Mouse (Mus musculus) CH12.LX (cell line): ENCODE measurements around the gene Zranb2. TPM values are rescaled to one million over a fixed set of nuclear protein-coding genes. Genes with fewer than 3 reads are reported as not detected.

ENCODE experiments used
- DNase-seq: peaks from one replicate; pipeline ENCODE4 v3.0.0-alpha.2; 2013; ENCODE audit errors: extremely low read depth
- H3K27ac ChIP-seq: 2 replicates; pipeline ENCODE4 v1.5.1; 2012; ENCODE audit warnings: low read depth, mild to moderate bottlenecking, control low read depth, moderate library complexity; ENCODE audit not compliant: insufficient read depth
- H3K27me3 ChIP-seq: replicated peaks from 2 replicates; pipeline ENCODE3; 2012; ENCODE audit warnings: inconsistent platforms
- H3K36me3 ChIP-seq, 2 experiments: replicated peaks in 1 of 2; 2 replicates each; pipeline versions ENCODE3 to v1.6.1; 2012; ENCODE audit warnings: inconsistent platforms in 1 of 2, low read length in 1 of 2, mild to moderate bottlenecking in 1 of 2, mixed read lengths in 1 of 2, moderate library complexity in 1 of 2; ENCODE audit not compliant: control insufficient read depth in 1 of 2, insufficient read depth in 1 of 2
- H3K4me1 ChIP-seq, 2 experiments: 2 replicates each; pipeline ENCODE4 v1.6.1; 2012; ENCODE audit warnings: inconsistent platforms in 1 of 2, moderate library complexity in 1 of 2; ENCODE audit not compliant: insufficient read depth in 2 of 2, control insufficient read depth in 1 of 2
- H3K4me2 ChIP-seq: 2 replicates; pipeline ENCODE4 v1.6.1; 2012; ENCODE audit warnings: low read depth, mild to moderate bottlenecking, control low read depth; ENCODE audit not compliant: poor library complexity, insufficient read depth, severe bottlenecking
- H3K4me3 ChIP-seq, 3 experiments: fragments of 150-350 bp in 1 of 3; sonication (generic) in 1 of 3; replicated peaks in 1 of 3; 2 replicates each; pipeline versions ENCODE3 to v1.5.1; 2011 to 2012; ENCODE audit warnings: low read depth in 2 of 3, low read length in 2 of 3, mild to moderate bottlenecking in 2 of 3, moderate library complexity in 2 of 3, control low read depth in 1 of 3, improper control_type of control experiment in 1 of 3, inconsistent platforms in 1 of 3, mixed read lengths in 1 of 3; ENCODE audit not compliant: poor library complexity in 1 of 3
- H3K79me2 ChIP-seq: replicated peaks from 2 replicates; pipeline ENCODE4 v1.6.1; 2012; ENCODE audit warnings: mild to moderate bottlenecking, moderate library complexity; ENCODE audit not compliant: control insufficient read depth, poor library complexity, insufficient read depth, severe bottlenecking; ENCODE audit errors: extremely low read depth
- H3K9ac ChIP-seq: 2 replicates; pipeline ENCODE4 v1.6.1; 2012; ENCODE audit warnings: low read depth, mild to moderate bottlenecking, control low read depth, moderate library complexity; ENCODE audit not compliant: insufficient read depth
- H3K9me3 ChIP-seq: replicated peaks from 2 replicates; pipeline ENCODE3; 2012; ENCODE audit warnings: low read length, inconsistent platforms, mixed read lengths
- BHLHE40 ChIP-seq: IDR thresholded peaks from 2 replicates; pipeline ENCODE4 v1.6.1; 2011; ENCODE audit warnings: mild to moderate bottlenecking, low read depth, low read length, improper control_type of control experiment
- E2F4 ChIP-seq: IDR thresholded peaks from 2 replicates; pipeline ENCODE4 v1.6.1; 2011; ENCODE audit warnings: low read depth, low read length, improper control_type of control experiment; ENCODE audit not compliant: insufficient replicate concordance
- ELF1 ChIP-seq: IDR thresholded peaks from 2 replicates; pipeline ENCODE4 v1.6.1; 2014; ENCODE audit warnings: low read depth, mild to moderate bottlenecking, inconsistent platforms, low read length, improper control_type of control experiment
- EP300 ChIP-seq: IDR thresholded peaks from 2 replicates; pipeline ENCODE4 v1.6.1; 2011; ENCODE audit warnings: low read length, improper control_type of control experiment
- GABPA ChIP-seq: IDR thresholded peaks from 2 replicates; pipeline ENCODE4 v1.6.1; 2012; ENCODE audit warnings: low read depth, low read length, improper control_type of control experiment, inconsistent platforms; ENCODE audit not compliant: insufficient replicate concordance
- HCFC1 ChIP-seq: IDR thresholded peaks from 2 replicates; pipeline ENCODE4 v1.6.1; 2012; ENCODE audit warnings: low read depth, mild to moderate bottlenecking, inconsistent platforms, low read length, improper control_type of control experiment
- IRF4 ChIP-seq: IDR thresholded peaks from 2 replicates; pipeline ENCODE4 v1.6.1; 2014; ENCODE audit warnings: low read depth, mild to moderate bottlenecking, inconsistent platforms, low read length, improper control_type of control experiment
- JUN ChIP-seq: IDR thresholded peaks from 2 replicates; pipeline ENCODE4 v1.6.1; 2011; ENCODE audit warnings: low read depth, mild to moderate bottlenecking, low read length, improper control_type of control experiment, moderate library complexity; ENCODE audit not compliant: insufficient read depth
- JUND ChIP-seq: conservative IDR thresholded peaks from 2 replicates; pipeline ENCODE4 v1.6.1; 2011; ENCODE audit warnings: low read depth, low read length, improper control_type of control experiment
- KAT2A ChIP-seq: IDR thresholded peaks from 2 replicates; pipeline ENCODE4 v1.6.1; 2012; ENCODE audit warnings: low read length, improper control_type of control experiment, inconsistent platforms; ENCODE audit not compliant: insufficient replicate concordance
- MAX ChIP-seq: IDR thresholded peaks from 2 replicates; pipeline ENCODE4 v1.6.1; 2011; ENCODE audit warnings: low read length, improper control_type of control experiment
- MAZ ChIP-seq: IDR thresholded peaks from 2 replicates; pipeline ENCODE4 v1.6.1; 2012; ENCODE audit warnings: low read depth, mild to moderate bottlenecking, inconsistent platforms, low read length, improper control_type of control experiment, moderate library complexity
- MEF2A ChIP-seq: IDR thresholded peaks from 2 replicates; pipeline ENCODE4 v1.6.1; 2014; ENCODE audit warnings: low read depth, mild to moderate bottlenecking, inconsistent platforms, low read length, improper control_type of control experiment, borderline replicate concordance
- MYC ChIP-seq: IDR thresholded peaks from 2 replicates; pipeline ENCODE4 v1.6.1; 2011; ENCODE audit warnings: low read depth, mild to moderate bottlenecking, improper control_type of control experiment, low read length
- NELFE ChIP-seq: IDR thresholded peaks from 2 replicates; pipeline ENCODE4 v1.6.1; 2011; ENCODE audit warnings: low read depth, low read length, improper control_type of control experiment
- POLR2AphosphoS2 ChIP-seq: IDR thresholded peaks from 2 replicates; pipeline ENCODE4 v1.6.1; 2011; ENCODE audit warnings: low read depth, low read length, improper control_type of control experiment
- RAD21 ChIP-seq: IDR thresholded peaks from 2 replicates; pipeline ENCODE4 v1.6.1; 2011; ENCODE audit warnings: low read depth, mild to moderate bottlenecking, low read length, improper control_type of control experiment, moderate library complexity
- RCOR1 ChIP-seq: conservative IDR thresholded peaks from 2 replicates; pipeline ENCODE4 v1.6.1; 2012; ENCODE audit warnings: low read depth, mild to moderate bottlenecking, inconsistent platforms, low read length, improper control_type of control experiment
- TBP ChIP-seq: conservative IDR thresholded peaks from 2 replicates; pipeline ENCODE4 v1.6.1; 2011; ENCODE audit warnings: low read depth, low read length, improper control_type of control experiment
- UBTF ChIP-seq: IDR thresholded peaks from 2 replicates; pipeline ENCODE4 v1.6.1; 2012; ENCODE audit warnings: low read depth, mild to moderate bottlenecking, inconsistent platforms, low read length, improper control_type of control experiment, moderate library complexity
- USF1 ChIP-seq: IDR thresholded peaks from 2 replicates; pipeline ENCODE4 v1.6.1; 2014; ENCODE audit warnings: low read depth, mild to moderate bottlenecking, inconsistent platforms, low read length, improper control_type of control experiment
- USF2 ChIP-seq: conservative IDR thresholded peaks from 2 replicates; pipeline ENCODE4 v1.6.1; 2011; ENCODE audit warnings: low read depth, low read length, improper control_type of control experiment
- ZC3H11A ChIP-seq: IDR thresholded peaks from 2 replicates; pipeline ENCODE4 v1.6.1; 2012; ENCODE audit warnings: low read depth, mild to moderate bottlenecking, inconsistent platforms, low read length, improper control_type of control experiment
- ZKSCAN1 ChIP-seq: IDR thresholded peaks from 2 replicates; pipeline ENCODE4 v1.6.1; 2012; ENCODE audit warnings: low read depth, inconsistent platforms, low read length, improper control_type of control experiment, borderline replicate concordance
- ZMIZ1 ChIP-seq: IDR thresholded peaks from 2 replicates; pipeline ENCODE4 v1.6.1; 2012; ENCODE audit warnings: low read depth, mild to moderate bottlenecking, inconsistent platforms, low read length, improper control_type of control experiment
- dilution Hi-C: fragments of 300-500 bp; cut with MboI; formaldehyde crosslinking; loops from 2 replicates; pipeline ENCODE4 v1.14.3; 2020; ENCODE audit warnings: low sequenced_read_pairs; ENCODE audit not compliant: extremely low pct_unique_long_range_greater_than_20kb, extremely low pct_ligation_motif_present
- in situ Hi-C: fragments of 300-500 bp; cut with MboI; formaldehyde crosslinking; loops from 3 replicates; pipeline ENCODE4 v1.14.3; 2019; ENCODE audit warnings: low sequenced_read_pairs, low pct_ligation_motif_present, low pct_unique_long_range_greater_than_20kb, mixed read lengths
- polyA plus RNA-seq: library from polyadenylated mRNA; unstranded; fragments of >175 nt; gene quantifications from 2 replicates; pipeline ENCODE4 v1.2.1, GENCODE M21; 2012; ENCODE audit warnings: low read depth; ENCODE audit not compliant: insufficient read length
- total RNA-seq, 2 experiments: library from RNA; depleted of rRNA; stranded (reverse); fragments of 300-350 nt in 1 of 2; fragments of >200 nt in 1 of 2; gene quantifications; 2 replicates each; pipeline ENCODE4 v1.2.3; 2012 to 2014

Gene Zranb2
- total and polyA plus RNA-seq, 3 experiments, result 87.5 to 346 (median 240) TPM

GRCm38 (mm10) chr3:157533964-157534785, at the start of gene Zranb2 (continued):
- no peak for TF ChIP-seq JUND

- Histone ChIP-seq H3K4me1 (0 out of 4 replicates have a peak, but pooled peaks cover 0 to 3% of the 10 kb centered on the region in 2 experiments), H3K4me3 (no peak overlapping the region), H3K4me2 (no peak overlapping the region), H3K9ac (no peak overlapping the region), H3K36me3 (no peaks in the 10 kb centered on the region), H3K27ac (no peak overlapping the region), H3K27me3 (no peaks in the 10 kb centered on the region), H3K79me2 (no peaks in the 10 kb centered on the region), H3K9me3 (no peaks in the 10 kb centered on the region)
- in situ Hi-C loops (no loop called here), dilution Hi-C loops (no loop called here)
- no peak for DNase-seq
- TF ChIP-seq MAX (no peak), UBTF (no peak), JUND (no peak), MAZ (no peak), USF1 (no peak), USF2 (no peak), E2F4 (no peak), BHLHE40 (no peak), KAT2A (no peak), NELFE (no peak), HCFC1 (no peak)
Observed at GRCm38 (mm10) chr3:157492043-157492442, 41.9 kb upstream of the Zranb2 start.

GRCm38 (mm10) chr3:157502216-157502615, 31.7 kb upstream of the Zranb2 start:
- in situ Hi-C loops, result no loop called here
- no peak for TF ChIP-seq ZMIZ1
- no peak for TF ChIP-seq MEF2A
- no peak for TF ChIP-seq ELF1
- TF ChIP-seq JUN, result no peak
- no peak for TF ChIP-seq USF1
- no peak for TF ChIP-seq EP300
- TF ChIP-seq ZC3H11A, result no peak
- TF ChIP-seq RAD21, result no peak
- no peak for TF ChIP-seq POLR2AphosphoS2
- TF ChIP-seq GABPA, result no peak
- TF ChIP-seq IRF4, result no peak
- no peak for TF ChIP-seq MYC
- TF ChIP-seq RCOR1, result no peak
- TF ChIP-seq TBP, result no peak
- TF ChIP-seq ZKSCAN1, result no peak
- dilution Hi-C loops, result no loop called here

More at GRCm38 (mm10) chr3:157502216-157502615, 31.7 kb upstream of the Zranb2 start:
- Histone ChIP-seq H3K9ac (no peak overlapping the region), H3K36me3 (no peaks in the 10 kb centered on the region), H3K9me3 (no peaks in the 10 kb centered on the region), H3K79me2 (no peaks in the 10 kb centered on the region), H3K4me3 (no peak overlapping the region), H3K27ac (no peak overlapping the region), H3K27me3 (peaks cover 2% of the 10 kb centered on the region), H3K4me2 (no peak overlapping the region), H3K4me1 (no peaks in the 10 kb centered on the region)
- DNase-seq, result no peak
